Mouse (Mus musculus): ENCODE results near the gene Sc5d. TPM values are rescaled to one million over a fixed set of nuclear protein-coding genes. Genes with fewer than 3 reads are reported as not detected.

Sc5d gene
- polyA plus RNA-seq, 1 experiment from 2014 or later = 64.9 TPM

GRCm38 (mm10) chr9:42208463-42208862 lies 55.6 kb downstream of the Sc5d start:
- no peaks in the 10 kb centered on the region for H3K36me3 ChIP-seq
- 36% methylated on average over 5 of the region's 5 CpGs for WGBS
- no peaks in the 10 kb centered on the region for H3K4me1 ChIP-seq (replicated peaks)
- no peak overlapping the region for H3K27ac ChIP-seq
- H3K9me3 ChIP-seq = no peaks in the 10 kb centered on the region
- no peaks in the 10 kb centered on the region for H3K27me3 ChIP-seq (ENCODE audit: insufficient read depth, poor library complexity, severe bottlenecking)
- DNase-seq (ENCODE audit: low spot score) = peak; percentile 31
- no peak overlapping the region for H3K4me3 ChIP-seq

DNA sequence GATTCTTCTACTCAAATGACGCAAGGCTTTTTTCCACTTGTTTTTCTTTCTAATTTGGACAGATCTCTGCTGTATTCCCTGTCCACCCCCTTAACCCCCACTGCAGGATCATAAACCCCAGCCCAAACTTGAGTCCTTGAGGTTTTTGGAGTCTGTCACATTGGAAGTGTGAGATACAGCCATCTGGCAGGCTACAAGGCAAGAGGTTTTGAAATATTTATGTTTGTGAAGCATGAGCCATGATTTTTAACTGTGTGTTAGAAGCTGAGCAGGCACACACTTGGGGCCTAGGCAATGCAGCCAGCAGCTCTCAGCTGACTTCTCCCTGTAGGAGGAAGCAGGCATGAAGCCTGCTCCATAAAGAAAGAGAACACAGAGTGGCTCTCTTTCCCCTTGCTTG lies 57.3 kb downstream of the Sc5d start:
- Histone ChIP-seq H3K4me1 (replicated peaks) (no peaks in the 10 kb centered on the region), H3K27ac (no peak overlapping the region), H3K27me3 (ENCODE audit: insufficient read depth, poor library complexity, severe bottlenecking) (no peaks in the 10 kb centered on the region), H3K36me3 (no peaks in the 10 kb centered on the region), H3K9me3 (no peaks in the 10 kb centered on the region), H3K4me3 (no peak overlapping the region)
- WGBS = 82% methylated on average over 1 of the region's 1 CpGs
- no peak for DNase-seq (ENCODE audit: low spot score)

GRCm38 (mm10) chr9:42202271-42202670 lies 61.8 kb downstream of the Sc5d start:
- Histone ChIP-seq H3K27ac (no peak overlapping the region), H3K36me3 (no peaks in the 10 kb centered on the region), H3K4me1 (replicated peaks) (no peaks in the 10 kb centered on the region; the same call in 1 of the 2 replicates), H3K27me3 (ENCODE audit: insufficient read depth, poor library complexity, severe bottlenecking) (0 out of 2 replicates have a peak, but pooled peaks cover 3% of the 10 kb centered on the region), H3K4me3 (no peak overlapping the region), H3K9me3 (0 out of 2 replicates have a peak, but pooled peaks cover 2% of the 10 kb centered on the region)
- DNase-seq (ENCODE audit: low spot score) = no peak
- WGBS = 90% methylated on average over 5 of the region's 5 CpGs

Other genes starting within 250 kb of the Sc5d start
- gene Sorl1, start 140.0 kb downstream of the Sc5d start, polyA plus RNA-seq (2016; fragmentation: Nextera tagmentation; extraction: Ambion mirVana) = 4.3 and 4.6 TPM in 2 replicates
- gene Tecta, start 135.7 kb upstream of the Sc5d start, polyA plus RNA-seq (2016; fragmentation: Nextera tagmentation; extraction: Ambion mirVana) = 0.41 and 0.46 TPM in 2 replicates
- gene Tbcel, start 243.6 kb upstream of the Sc5d start, polyA plus RNA-seq (2016; fragmentation: Nextera tagmentation; extraction: Ambion mirVana) = 3.3 and 3.5 TPM in 2 replicates

All from hindbrain, embryonic 10.5 days (tissue).